Mouse (Mus musculus): Measurements from ENCODE around the gene Tceanc2. TPM values are rescaled to one million over a fixed set of nuclear protein-coding genes. Genes with fewer than 3 reads are reported as not detected.

The Tceanc2 gene
- total and polyA plus RNA-seq, 3 experiments, result 1.9 to 9.4 TPM; not detected in 1

DNA sequence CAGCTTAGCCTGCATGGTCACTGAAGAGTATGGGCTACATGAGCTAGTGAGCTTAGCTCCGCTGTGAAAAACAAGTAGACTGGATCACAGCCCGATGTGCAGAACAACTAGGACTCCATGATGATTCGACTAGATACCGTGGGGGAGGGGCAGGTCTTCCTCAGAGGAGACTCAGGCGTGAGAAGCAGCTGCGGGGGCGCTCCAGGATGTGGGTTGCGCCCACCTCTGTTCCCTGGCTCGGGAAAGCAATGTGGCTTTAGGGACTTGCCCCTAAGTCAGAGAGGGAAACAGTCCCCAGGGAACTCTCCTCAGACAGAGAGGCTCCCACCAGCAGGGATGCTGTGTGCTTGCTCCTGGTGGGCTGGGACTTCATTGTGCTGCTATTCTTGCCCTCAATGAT, 48.4 kb downstream of the Tceanc2 start:
- no peaks in the 10 kb centered on the region for H3K79me2 ChIP-seq (ENCODE audit: control insufficient read depth, insufficient read depth, low read length, poor library complexity)
- DNase-seq (ENCODE audit: low read depth, low spot score), result no peak
- H3K4me3 ChIP-seq (ENCODE audit: control insufficient read depth in 1 of 2, insufficient read depth in 1 of 2, low read depth in 2 of 2, low read length in 2 of 2), result no peak overlapping the region
- H3K36me3 ChIP-seq (ENCODE audit: control insufficient read depth in 1 of 2, insufficient read depth in 2 of 2, low read length in 2 of 2), result peaks cover 0 to 8% of the 10 kb centered on the region in 2 experiments; a peak in 2 of 4 replicates
- TF ChIP-seq ZNF384 (IDR thresholded peaks at IDR 0.05; ENCODE audit: low read depth, low read length) (no peak), JUND (IDR thresholded peaks at IDR 0.05; ENCODE audit: low read depth, low read length) (no peak), MAFK (IDR thresholded peaks at IDR 0.05; ENCODE audit: borderline replicate concordance, low read depth, low read length) (no peak), CTCF (IDR thresholded peaks at IDR 0.05 in 2 of 3, conservative IDR thresholded peaks at IDR 0.05 in 1 of 3; ENCODE audit: control insufficient read depth in 1 of 3, insufficient read depth in 1 of 3, low read depth in 2 of 3, low read length in 3 of 3, poor library complexity in 1 of 3, severe bottlenecking in 1 of 3) (no peak), EP300 (IDR thresholded peaks at IDR 0.05; ENCODE audit: low read depth in 1 of 2, low read length in 2 of 2) (no peak), ZMIZ1 (IDR thresholded peaks at IDR 0.05; ENCODE audit: low read depth, low read length) (no peak), GABPA (IDR thresholded peaks at IDR 0.05; ENCODE audit: low read depth, low read length) (no peak), ELF1 (IDR thresholded peaks at IDR 0.05; ENCODE audit: low read depth, low read length) (no peak), ETS1 (IDR thresholded peaks at IDR 0.05; ENCODE audit: low read depth, low read length) (no peak), KAT2A (conservative IDR thresholded peaks at IDR 0.05; ENCODE audit: low read depth, low read length) (no peak), GATA1 (IDR thresholded peaks at IDR 0.05; ENCODE audit: low read depth, low read length) (no peak), POLR2AphosphoS2 (IDR thresholded peaks at IDR 0.05; ENCODE audit: low read length) (no peak), HCFC1 (IDR thresholded peaks at IDR 0.05; ENCODE audit: low read depth, low read length) (no peak)
- H3K27ac ChIP-seq (ENCODE audit: control insufficient read depth, low read depth, low read length), result no peak overlapping the region
- H3K9ac ChIP-seq (ENCODE audit: control insufficient read depth, low read depth, low read length, poor library complexity, severe bottlenecking), result no peak overlapping the region
- H3K4me1 ChIP-seq (ENCODE audit: control insufficient read depth in 1 of 2, insufficient read depth in 2 of 2, low read length in 2 of 2), result peaks cover 3 to 6% of the 10 kb centered on the region in 2 experiments; a peak in 3 of 4 replicates
- peaks cover 0 to 2% of the 10 kb centered on the region in 2 experiments; a peak in 2 of 4 replicates for H3K27me3 ChIP-seq (ENCODE audit: control insufficient read depth in 1 of 2, insufficient read depth in 2 of 2, low read length in 2 of 2)
- H3K9me3 ChIP-seq (replicated peaks; ENCODE audit: insufficient read depth, low read length), result no peaks in the 10 kb centered on the region

DNA sequence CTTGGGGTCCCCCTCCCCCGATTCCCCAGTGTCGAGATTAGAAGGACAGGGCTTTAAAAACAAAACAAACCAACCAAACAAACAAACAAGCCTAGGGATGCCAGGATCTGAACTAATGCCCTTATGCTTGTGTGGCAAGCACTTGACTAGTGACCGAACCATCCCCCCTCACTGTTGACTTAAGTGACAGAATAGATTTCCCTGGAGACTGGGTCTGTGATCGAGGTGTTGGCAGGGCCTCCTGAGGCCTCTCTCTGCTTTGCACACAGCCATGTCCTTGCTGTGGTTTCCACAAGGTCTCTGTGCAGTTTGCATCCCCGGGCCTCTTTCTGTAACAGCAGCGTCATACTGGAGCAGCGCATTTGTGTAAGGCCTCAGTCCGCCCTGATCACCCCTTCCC, 49.5 kb downstream of the Tceanc2 start:
- no peak overlapping the region for H3K4me3 ChIP-seq (ENCODE audit: control insufficient read depth in 1 of 2, insufficient read depth in 1 of 2, low read depth in 2 of 2, low read length in 2 of 2)
- H3K9me3 ChIP-seq (replicated peaks; ENCODE audit: insufficient read depth, low read length), result no peaks in the 10 kb centered on the region
- peaks cover 0 to 1% of the 10 kb centered on the region in 2 experiments; a peak in 2 of 4 replicates for H3K36me3 ChIP-seq (ENCODE audit: control insufficient read depth in 1 of 2, insufficient read depth in 2 of 2, low read length in 2 of 2)
- no peaks in the 10 kb centered on the region for H3K79me2 ChIP-seq (ENCODE audit: control insufficient read depth, insufficient read depth, low read length, poor library complexity)
- no peak for TF ChIP-seq GATA1 (IDR thresholded peaks at IDR 0.05; ENCODE audit: low read depth, low read length)
- no peak for TF ChIP-seq MAFK (IDR thresholded peaks at IDR 0.05; ENCODE audit: borderline replicate concordance, low read depth, low read length)
- no peak for TF ChIP-seq MEF2A (IDR thresholded peaks at IDR 0.05; ENCODE audit: extremely low read depth, insufficient replicate concordance, low read depth, low read length, poor library complexity, severe bottlenecking)
- no peak for TF ChIP-seq SIN3A (IDR thresholded peaks at IDR 0.05; ENCODE audit: low read length)
- no peak for TF ChIP-seq MXI1 (IDR thresholded peaks at IDR 0.05; ENCODE audit: low read depth, low read length)
- no peak for TF ChIP-seq E2F4 (IDR thresholded peaks at IDR 0.05; ENCODE audit: borderline replicate concordance, low read depth, low read length)
- no peak for TF ChIP-seq ELF1 (IDR thresholded peaks at IDR 0.05; ENCODE audit: low read depth, low read length)
- TF ChIP-seq ZC3H11A (IDR thresholded peaks at IDR 0.05; ENCODE audit: low read depth, low read length), result no peak
- TF ChIP-seq POLR2AphosphoS5 (IDR thresholded peaks at IDR 0.05; ENCODE audit: borderline replicate concordance, low read depth, low read length), result no peak
- TF ChIP-seq RCOR1 (IDR thresholded peaks at IDR 0.05; ENCODE audit: low read depth, low read length), result no peak
- TF ChIP-seq POLR2AphosphoS2 (IDR thresholded peaks at IDR 0.05; ENCODE audit: low read length), result no peak
- TF ChIP-seq MYC (IDR thresholded peaks at IDR 0.05; ENCODE audit: low read depth, low read length), result no peak
- TF ChIP-seq GABPA (IDR thresholded peaks at IDR 0.05; ENCODE audit: low read depth, low read length), result no peak
- TF ChIP-seq USF2 (IDR thresholded peaks at IDR 0.05; ENCODE audit: borderline replicate concordance in 1 of 2, insufficient read depth in 1 of 2, low read depth in 1 of 2, low read length in 2 of 2), result no peak
- no peak for TF ChIP-seq POLR2A (IDR thresholded peaks at IDR 0.05; ENCODE audit: control insufficient read depth in 1 of 2, insufficient read depth in 1 of 2, low read depth in 1 of 2, low read length in 2 of 2, poor library complexity in 1 of 2)
- TF ChIP-seq MAZ (IDR thresholded peaks at IDR 0.05; ENCODE audit: low read depth, low read length), result no peak
- TF ChIP-seq HCFC1 (IDR thresholded peaks at IDR 0.05; ENCODE audit: low read depth, low read length), result no peak
- no peak for TF ChIP-seq ZNF384 (IDR thresholded peaks at IDR 0.05; ENCODE audit: low read depth, low read length)
- no peak for TF ChIP-seq BHLHE40 (IDR thresholded peaks at IDR 0.05; ENCODE audit: borderline replicate concordance, low read depth, low read length)
- TF ChIP-seq TAL1 (IDR thresholded peaks at IDR 0.05; ENCODE audit: low read length), result no peak
- no peak overlapping the region for H3K9ac ChIP-seq (ENCODE audit: control insufficient read depth, low read depth, low read length, poor library complexity, severe bottlenecking)
- H3K27ac ChIP-seq (ENCODE audit: control insufficient read depth, low read depth, low read length), result no peak overlapping the region
- no peaks in the 10 kb centered on the region; a peak in 1 of 4 replicates for H3K4me1 ChIP-seq (ENCODE audit: control insufficient read depth in 1 of 2, insufficient read depth in 2 of 2, low read length in 2 of 2)
- no peak for DNase-seq (ENCODE audit: low read depth, low spot score)
- peaks cover 0 to 2% of the 10 kb centered on the region in 2 experiments; a peak in 2 of 4 replicates for H3K27me3 ChIP-seq (ENCODE audit: control insufficient read depth in 1 of 2, insufficient read depth in 2 of 2, low read length in 2 of 2)

Data from MEL (cell line).